Mouse (Mus musculus) urinary bladder, postnatal 25 days (tissue): Measurements from ENCODE around the gene Opn4.
A peak's percentile ranks its signal among the peaks of the same experiment; 100 is the strongest.

ENCODE experiments used
- DNase-seq: peaks from one replicate; pipeline ENCODE4 v3.0.0; 2022; ENCODE audit warnings: low spot score

Gene Opn4

DNA sequence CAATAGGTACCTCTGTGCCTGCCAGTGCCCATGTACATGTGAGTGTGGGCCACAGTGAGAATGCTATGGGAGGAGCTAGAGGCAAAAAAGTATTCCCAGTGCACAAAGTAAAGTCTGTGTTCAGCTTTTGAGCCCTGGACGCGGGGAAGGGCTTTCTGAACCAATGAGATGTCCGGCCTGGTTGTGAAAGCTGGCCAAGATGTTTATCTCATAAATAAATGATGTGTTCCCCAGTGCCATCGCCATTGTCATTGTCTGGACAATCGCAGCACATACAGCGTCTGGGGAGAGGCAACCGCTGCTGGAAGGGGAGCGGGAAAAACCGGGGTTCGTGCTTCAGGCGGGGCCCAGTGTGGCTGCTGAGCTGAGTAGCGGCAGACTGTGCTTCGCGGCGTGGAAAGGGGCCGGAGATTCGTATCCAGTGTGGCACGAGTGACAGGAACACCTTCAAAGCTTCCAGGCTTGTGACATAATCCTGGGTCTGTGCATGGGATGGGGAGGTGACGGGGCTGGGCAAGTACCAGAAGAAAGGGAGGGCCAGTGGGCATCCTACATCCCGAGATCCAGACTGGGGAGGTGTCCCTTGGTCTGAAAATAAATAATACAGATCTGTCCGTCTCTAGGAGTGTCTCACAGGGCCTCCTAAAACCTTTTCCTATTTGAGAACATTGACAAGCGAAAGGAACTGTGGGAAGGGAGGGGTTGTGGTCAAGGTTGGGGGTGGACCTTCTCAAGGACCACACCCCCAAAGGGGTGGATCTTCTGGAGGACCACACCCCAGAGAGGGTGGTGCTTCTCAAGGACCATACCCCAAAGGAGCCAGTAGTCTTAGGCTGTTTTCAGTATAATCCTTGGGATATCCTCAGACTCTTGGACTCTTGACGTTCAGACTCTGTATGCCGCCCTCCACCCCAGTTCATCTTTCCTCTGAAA is 8.9 kb downstream of the Opn4 start:
- DNase-seq, result no peak

DNA sequence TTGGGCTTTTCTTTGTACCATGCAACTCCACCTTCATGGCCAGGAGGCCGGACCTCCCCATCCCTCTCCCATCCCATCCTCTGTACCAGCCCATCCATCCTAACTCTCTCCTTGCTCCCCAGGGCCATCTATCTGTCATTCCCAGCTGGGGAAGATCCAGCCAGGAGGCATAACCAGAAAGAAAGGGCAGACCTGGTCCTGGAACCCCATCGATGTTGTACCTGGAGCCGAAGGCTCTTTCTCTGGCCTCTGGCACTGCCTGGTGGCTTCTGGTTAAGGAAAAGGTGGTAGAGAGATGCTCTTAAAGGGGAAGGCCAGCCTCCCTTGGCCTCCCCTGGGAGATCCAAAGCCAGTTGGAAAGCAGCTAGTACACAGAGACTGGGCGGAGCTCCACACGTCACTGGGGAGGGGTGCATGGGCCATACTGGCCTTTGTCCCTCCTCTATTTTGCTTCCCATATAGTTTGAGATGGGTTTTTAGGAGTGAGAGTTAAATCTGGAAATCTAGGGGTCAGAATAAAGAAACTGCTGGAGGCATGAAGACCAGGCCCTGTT is 9.8 kb downstream of the Opn4 start:
- no peak for DNase-seq

DNA sequence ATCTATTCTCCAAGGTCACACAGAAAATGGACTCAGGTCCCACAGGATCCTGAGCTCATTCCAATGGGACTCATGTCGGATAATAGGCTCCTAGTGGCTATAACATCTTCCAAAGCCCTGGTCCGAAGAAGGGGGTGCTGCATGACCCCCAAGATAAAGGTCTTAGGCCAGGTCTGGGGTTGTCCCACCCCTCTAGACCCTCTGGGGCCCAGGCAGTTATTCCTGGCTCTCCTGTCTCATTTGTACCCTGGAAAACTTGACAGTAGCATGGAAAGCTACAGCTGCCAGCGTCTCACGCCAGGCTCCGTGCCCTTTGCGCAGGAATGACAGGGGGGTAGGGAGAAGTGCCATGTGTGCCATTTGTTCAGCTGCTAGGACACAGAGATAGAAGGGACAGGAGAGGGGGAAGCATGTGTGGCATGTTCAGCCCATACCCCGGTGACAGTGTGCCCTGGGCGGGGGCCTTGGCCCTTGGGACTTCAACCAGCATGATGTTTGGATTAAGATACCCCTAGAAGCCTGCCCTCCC is 10.7 kb downstream of the Opn4 start:
- no peak for DNase-seq

GRCm38 (mm10) chr14:34588498-34588897 is 11.4 kb downstream of the Opn4 start, which contains the start of gene Ldb3:
Gene Ldb3 (minus strand): TSS chr14:34588682.
- no peak for DNase-seq

DNA sequence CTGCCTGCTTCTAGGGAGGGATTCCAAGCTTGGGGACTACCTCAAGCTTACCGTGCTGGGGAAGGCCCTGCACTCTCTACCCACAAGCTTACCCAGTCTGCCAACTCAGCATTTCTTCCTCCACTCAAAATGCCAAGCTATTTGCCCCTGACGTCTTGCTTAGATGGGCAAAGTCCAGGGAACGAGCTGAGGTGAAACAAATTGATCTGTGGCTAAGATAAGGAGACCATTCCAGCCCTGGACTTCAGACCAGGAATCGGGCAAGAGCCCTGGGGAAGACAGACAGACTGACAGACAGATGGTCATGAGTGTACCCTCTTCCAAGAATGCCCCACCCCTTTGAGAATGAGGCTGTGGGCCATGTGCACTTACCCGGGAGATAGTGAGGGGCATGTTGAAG is 11.9 kb downstream of the Opn4 start:
- no peak for DNase-seq

DNA sequence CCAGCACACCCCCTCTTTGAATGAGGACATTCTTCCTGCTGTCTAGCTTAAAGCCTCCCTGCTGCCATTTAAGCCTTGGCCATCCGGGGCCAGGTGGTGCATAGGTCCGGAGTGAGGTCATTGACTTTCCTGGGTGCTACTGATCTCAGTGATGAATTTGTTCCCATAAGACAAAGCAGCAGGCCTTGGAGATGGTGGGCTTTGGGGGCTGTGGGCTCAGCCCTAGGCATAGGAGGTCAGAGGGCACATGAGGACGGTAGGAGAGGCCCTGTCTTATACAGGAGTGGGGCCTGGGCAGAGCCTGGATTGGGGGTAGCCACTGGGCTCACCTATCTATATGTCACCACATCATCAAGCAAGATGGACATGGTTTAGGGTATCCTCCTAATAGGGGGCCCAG is 13.1 kb downstream of the Opn4 start:
- no peak for DNase-seq

DNA sequence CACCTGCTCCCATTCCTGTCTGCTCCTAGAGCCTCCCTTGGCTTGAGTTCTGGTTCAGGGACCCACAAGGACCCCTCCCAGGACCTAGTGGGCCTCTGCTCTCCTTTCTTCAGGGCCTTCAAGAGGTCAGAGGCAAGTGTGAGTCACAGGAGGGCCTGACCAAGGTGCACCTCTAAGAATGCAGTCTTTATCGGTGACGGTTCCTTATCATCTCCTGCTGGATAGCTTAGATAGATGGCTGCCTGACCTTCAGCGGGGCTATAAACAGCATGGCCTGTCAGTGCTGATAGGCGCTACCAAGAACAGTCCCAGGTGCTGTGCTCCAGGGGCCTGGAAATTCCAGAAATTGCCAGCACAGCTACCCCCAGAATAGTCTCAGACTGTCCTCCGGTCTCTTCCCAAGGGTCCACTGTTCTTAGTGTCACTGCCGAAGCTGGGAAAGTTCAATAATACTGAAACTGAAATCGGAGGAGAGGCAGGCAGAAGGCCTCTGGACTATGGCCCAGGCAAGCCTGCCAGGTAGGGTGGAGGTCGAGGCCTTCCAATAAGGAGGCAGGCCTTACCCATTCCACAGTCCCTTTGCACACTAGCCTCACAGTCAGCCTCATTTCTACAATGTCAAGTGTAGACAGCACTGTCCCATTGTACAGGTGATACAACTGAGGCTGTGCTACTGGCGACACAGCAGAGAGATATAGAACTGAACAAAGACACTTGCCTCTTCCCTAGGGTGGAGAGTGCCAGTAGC is 14.4 kb downstream of the Opn4 start:
- DNase-seq, result no peak

- no peak for DNase-seq
Observed at GRCm38 (mm10) chr14:34582740-34583427, 17.1 kb downstream of the Opn4 start.

DNA sequence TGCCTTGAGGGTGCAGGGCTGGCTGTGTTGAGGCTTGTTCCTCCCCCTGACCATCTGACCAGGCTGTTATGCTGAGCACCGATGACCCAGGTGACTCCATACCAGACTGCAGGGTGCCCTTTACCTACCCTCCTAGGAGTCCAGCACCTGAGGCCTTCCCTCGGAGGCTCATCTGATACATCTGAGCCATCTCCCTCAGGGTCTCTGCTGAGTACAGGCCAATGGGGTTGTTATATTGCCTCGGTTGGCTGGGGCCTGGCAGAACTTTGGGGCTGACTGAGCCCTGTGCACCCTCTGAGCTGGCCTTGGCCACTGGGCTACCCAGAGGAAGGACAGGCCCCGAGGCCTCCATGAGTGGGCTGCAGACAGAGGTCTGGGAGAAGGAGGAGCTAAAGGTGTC is 23.1 kb downstream of the Opn4 start:
- no peak for DNase-seq

DNA sequence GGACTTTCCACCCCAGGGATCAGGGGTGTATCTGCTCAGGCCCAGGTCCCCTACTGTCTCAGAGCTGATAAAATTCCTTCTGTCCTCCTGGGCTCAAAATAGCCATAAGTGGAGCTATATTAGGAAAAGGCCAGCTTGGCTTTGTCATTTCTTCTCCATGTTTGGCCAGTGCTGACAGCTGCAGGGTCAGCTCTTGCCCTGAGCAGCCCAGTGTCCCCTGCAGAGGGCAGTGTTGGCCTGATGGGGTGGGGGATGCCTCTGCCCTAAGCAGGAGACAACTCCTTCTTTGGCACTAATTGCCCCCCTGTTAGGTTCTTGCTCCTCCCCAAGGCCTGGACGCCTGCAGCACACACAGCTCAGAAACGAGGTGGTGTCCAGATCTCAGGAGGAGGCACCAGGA is 25.9 kb downstream of the Opn4 start:
- no peak for DNase-seq

DNA sequence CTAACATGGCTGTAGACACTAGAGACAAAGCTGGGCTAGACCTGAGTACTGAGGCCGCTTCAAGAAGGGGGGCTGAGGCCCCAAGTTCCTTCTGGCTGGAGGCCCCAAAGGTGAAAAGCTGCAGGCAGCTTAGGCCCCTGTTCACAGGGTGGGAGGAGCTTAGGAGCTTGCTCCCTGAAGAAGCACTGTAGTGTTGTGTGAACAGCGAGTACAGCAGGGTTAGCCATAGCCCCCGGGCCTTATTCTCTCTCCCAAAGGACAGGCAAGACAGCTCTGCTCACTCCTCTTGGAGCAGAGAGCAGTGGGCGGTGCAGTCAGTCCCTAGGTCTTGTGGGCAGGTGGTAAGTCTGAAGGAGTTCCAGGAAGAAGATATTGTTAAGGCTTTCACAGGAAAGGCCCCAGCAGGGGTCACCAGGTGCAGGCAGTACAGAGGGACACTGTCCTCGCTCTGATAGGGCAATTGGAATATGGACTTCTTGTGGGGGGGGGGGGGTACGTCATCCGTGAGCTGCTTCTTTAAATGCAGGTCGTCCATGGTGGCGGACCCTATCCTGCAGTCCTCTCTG is 26.5 kb downstream of the Opn4 start:
- DNase-seq, result no peak

DNA sequence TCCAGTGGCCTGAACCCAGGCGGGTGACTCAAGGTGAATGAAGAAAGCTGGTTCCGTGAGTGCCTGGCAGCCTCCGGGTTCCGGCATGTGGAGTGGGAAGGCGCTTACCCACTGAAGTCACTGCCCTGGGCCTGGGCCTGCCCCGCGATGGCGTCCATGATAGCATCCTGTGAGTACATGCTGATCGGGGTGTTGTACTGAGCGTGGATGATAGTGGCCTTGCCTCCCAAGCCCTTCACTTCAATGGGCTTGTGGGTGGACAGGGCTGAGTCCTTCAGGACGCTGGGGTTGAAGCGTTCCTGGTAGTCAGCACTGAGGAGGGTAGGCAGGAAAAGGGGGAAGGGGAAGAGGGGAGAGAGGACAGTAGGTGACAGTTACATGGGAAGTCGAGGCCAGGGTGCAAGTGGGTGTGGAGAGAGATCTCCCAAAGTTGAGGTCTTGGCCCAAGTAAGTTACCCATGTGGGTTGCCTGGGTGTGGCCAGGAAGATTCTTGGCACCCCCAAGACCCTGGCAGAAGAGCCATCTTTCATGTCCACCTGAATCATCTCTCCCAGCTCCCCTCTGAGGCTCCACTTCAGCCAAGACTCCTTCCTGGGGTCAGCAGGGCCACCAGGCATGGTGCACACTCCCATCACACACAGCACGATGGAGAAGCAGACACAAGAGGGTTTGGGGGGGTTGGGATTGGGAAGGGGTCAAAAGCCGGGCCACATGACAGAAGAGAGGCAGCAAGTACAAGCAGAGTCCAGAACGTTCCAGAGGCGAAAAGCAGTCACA is 28.1 kb downstream of the Opn4 start:
- DNase-seq, result no peak

DNA sequence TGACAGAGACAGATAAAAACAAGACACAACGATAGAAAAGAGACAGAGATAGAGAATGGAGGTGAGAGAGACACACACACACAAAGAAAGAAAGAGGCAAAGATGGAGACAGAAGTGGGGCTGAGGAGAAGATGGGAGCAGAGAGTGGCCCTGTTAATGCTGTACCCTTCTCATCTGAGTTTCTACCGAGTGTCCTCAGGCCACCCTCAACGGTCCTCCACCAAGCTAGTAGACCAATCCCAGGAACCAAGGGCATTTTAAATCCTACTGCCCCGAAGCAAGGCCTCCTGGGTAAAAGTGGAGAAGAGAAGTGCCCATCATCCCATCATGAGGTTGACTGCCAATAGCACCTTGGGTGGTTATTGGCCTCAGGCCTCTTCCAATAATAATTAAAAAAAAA is 29.0 kb downstream of the Opn4 start:
- no peak for DNase-seq

GRCm38 (mm10) chr14:34570294-34570693 is 29.6 kb downstream of the Opn4 start:
- DNase-seq, result peak; percentile 87

DNA sequence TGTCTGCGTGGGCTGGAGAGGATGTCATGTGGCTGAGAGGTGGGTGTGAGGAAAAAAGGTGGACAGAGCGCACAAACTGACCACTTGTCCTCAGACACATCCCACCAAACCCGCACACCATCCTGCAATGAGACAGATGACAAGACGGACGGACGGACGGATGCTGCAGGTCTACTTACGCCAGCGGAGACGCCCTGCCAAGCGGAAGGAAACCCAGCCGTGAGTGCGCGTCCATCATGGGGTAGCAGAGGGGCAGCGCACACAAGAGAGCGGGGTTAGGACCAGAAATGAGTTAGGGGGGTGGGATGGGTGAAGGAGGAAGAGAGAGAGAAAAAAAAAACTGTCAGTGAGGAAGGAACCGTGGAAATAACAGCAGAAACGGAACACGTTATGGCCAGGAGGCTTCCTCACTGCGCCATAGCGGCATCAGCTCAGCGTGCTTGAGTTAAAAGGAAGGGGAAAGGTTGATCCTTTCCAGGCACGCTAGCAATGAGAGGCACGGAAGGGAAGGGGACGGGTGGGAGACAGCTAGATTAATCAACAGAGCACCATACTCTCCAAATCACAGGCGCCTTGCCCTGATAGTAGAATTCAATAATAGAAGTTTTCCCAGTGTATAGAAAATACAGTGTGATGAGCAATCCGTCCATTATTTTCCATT is 30.3 kb downstream of the Opn4 start:
- DNase-seq, result no peak

GRCm38 (mm10) chr14:34568626-34569025 is 31.3 kb downstream of the Opn4 start:
- DNase-seq, result no peak

- no peak for DNase-seq
Observed at GRCm38 (mm10) chr14:34567697-34568096, 32.2 kb downstream of the Opn4 start.

DNA sequence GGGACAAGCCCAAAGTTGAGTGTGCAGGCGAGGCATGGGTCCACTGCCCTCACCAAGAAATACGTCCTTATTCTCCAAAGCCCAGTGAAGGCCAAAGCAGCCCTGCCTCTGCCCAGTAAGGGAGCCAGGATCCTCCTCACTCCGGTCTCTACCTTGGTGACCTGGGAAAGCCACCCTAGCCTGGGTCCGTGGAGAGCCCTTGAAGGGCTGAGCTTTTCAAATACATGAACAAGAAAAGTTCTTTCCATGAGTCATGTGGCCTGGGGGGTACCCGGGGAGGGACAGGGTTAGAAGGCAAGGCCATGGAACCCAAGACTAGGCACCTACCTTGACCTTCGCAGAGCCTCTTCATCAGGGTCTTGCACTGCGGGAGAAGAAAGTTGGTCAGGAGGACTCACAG is 33.4 kb downstream of the Opn4 start:
- DNase-seq, result no peak

GRCm38 (mm10) chr14:34565711-34566110 is 34.2 kb downstream of the Opn4 start:
- DNase-seq, result no peak

DNA sequence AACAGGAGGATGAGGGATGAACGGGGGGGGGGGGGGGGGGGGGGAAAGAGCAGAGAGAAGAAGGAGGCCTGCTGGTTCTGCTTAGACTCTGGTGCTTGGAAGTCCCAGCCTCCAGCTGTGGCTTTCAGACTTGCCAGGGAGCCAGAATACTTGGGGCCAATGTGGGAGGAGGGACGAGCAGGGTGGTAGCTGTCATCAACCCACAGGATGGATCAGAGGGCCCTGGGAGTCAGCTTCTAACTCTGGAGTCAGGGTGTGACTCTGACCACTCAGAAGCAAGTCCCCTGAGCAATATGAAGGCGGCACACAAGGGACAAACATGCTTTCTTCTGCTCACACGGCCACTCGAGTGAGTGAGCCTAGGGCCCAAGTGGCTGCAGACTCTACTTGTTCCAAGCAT is 35.3 kb downstream of the Opn4 start:
- no peak for DNase-seq
